Mouse (Mus musculus) layer of hippocampus, adult 18-20 months (tissue): Measurements from ENCODE around the gene A030014E15Rik. TPM values are rescaled to one million over a fixed set of nuclear protein-coding genes. Genes with fewer than 3 reads are reported as not detected.

Experiments
- total RNA-seq, 2 experiments: library from RNA; stranded (reverse); gene quantifications; 2 replicates each; pipeline ENCODE4 v1.2.3; 2021

The A030014E15Rik gene
- total RNA-seq, 2 experiments from 2014 or later = not detected

Other genes starting within 250 kb of the A030014E15Rik start
- gene Mff, start 200.0 kb upstream of the A030014E15Rik start, total RNA-seq = 100 to 1,000 TPM; 228 to 243 TPM
- not detected for gene Tm4sf20, start 156.5 kb upstream of the A030014E15Rik start, total RNA-seq
- gene Gm47791, start 153.7 kb upstream of the A030014E15Rik start, total RNA-seq = not detected
- gene Agfg1, start 85.4 kb upstream of the A030014E15Rik start, total RNA-seq = 10 to 100 TPM; 69.3 to 74.0 TPM
- under 1 TPM; 0.42 to 0.71 TPM for gene A030005L19Rik, start 11.6 kb upstream of the A030014E15Rik start, total RNA-seq
- not detected for gene Gm6217, start 6.5 kb downstream of the A030014E15Rik start, total RNA-seq
- gene A030003K21Rik, start 18.5 kb downstream of the A030014E15Rik start, total RNA-seq = not detected
- gene Gm7544, start 31.1 kb downstream of the A030014E15Rik start, total RNA-seq = not detected
- not detected for gene Gm47955, start 35.4 kb downstream of the A030014E15Rik start, total RNA-seq
- not detected for gene Gm47959, start 75.6 kb downstream of the A030014E15Rik start, total RNA-seq
- 1 to 10 TPM; 1.8 to 1.9 TPM for gene Slc19a3, start 113.5 kb downstream of the A030014E15Rik start, total RNA-seq
- gene Krtap28-10, start 117.6 kb downstream of the A030014E15Rik start, total RNA-seq = not detected
- gene Gm47969, start 120.0 kb downstream of the A030014E15Rik start, total RNA-seq = not detected
- not detected for gene A030005K14Rik, start 134.5 kb downstream of the A030014E15Rik start, total RNA-seq
- not detected for gene Krtap28-13, start 136.0 kb downstream of the A030014E15Rik start, total RNA-seq
- not detected for gene Ccl20, start 191.8 kb downstream of the A030014E15Rik start, total RNA-seq
- under 1 TPM; 0.45 to 0.56 TPM for gene Daw1, start 234.8 kb downstream of the A030014E15Rik start, total RNA-seq